Mouse (Mus musculus): ENCODE measurements around the gene Itgax. TPM values are rescaled to one million over a fixed set of nuclear protein-coding genes. Genes with fewer than 3 reads are reported as not detected.

The Itgax gene
- total and polyA plus RNA-seq, 3 experiments, result 0.17 to 0.99 (median 0.26) TPM

DNA sequence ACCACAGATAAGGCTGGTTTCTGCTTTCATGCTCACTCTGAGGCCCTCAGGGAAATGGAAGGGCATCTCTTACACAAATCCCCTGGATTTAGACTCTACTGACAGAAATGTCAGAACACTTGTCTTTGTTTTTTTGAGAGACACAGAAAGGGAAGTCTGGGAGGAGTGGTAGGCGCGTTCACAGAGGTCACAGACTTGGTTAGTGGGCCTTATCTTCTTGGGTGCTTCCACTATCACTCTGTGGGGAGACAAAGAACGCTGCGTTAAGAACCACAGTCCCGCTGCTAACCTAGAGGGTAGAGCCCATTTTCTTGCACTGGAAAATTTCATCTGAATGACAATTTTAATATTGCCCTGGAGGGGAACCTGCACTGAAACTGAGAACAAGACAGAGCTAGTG lies 2.8 kb downstream of the Itgax start:
- in situ Hi-C loops (cut with MboI; ENCODE audit: low pct_ligation_motif_present, low pct_unique_long_range_greater_than_20kb, low sequenced_read_pairs), result no loop called here

DNA sequence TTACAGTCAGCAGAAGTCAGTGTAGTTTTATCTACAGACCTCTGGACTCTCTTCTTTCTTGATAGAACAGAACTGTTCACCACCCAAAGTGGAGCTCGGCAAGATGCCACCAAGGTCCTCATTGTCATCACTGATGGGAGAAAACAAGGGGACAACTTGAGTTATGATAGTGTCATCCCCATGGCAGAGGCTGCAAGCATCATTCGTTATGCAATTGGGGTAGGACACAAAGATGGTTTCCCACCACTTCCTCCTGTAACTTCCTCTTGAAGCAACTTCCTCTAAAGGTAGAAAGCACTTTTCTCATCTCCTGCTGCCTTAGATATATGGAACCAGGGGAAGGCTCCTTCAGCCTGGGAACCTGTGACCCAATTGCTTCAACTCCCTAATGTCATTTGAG lies 4.2 kb downstream of the Itgax start:
- Histone ChIP-seq H3K4me2 (ENCODE audit: insufficient read depth, low read depth, poor library complexity, severe bottlenecking) (no peak overlapping the region), H3K9ac (ENCODE audit: insufficient read depth, low read depth) (no peak overlapping the region), H3K27me3 (replicated peaks) (no peaks in the 10 kb centered on the region), H3K27ac (ENCODE audit: insufficient read depth, low read depth) (no peak overlapping the region), H3K4me3 (replicated peaks in 1 of 3; ENCODE audit: low read depth in 2 of 3, low read length in 2 of 3, poor library complexity in 1 of 3) (no peak overlapping the region), H3K4me1 (ENCODE audit: control insufficient read depth in 1 of 2, insufficient read depth in 2 of 2) (peaks cover 7 to 46% of the 10 kb centered on the region in 2 experiments), H3K79me2 (replicated peaks; ENCODE audit: control insufficient read depth, extremely low read depth, insufficient read depth, poor library complexity, severe bottlenecking) (no peaks in the 10 kb centered on the region), H3K9me3 (replicated peaks; ENCODE audit: low read length) (no peaks in the 10 kb centered on the region), H3K36me3 (replicated peaks in 1 of 2; ENCODE audit: control insufficient read depth in 1 of 2, insufficient read depth in 1 of 2, low read length in 1 of 2) (no peaks in the 10 kb centered on the region)
- dilution Hi-C loops (cut with MboI; ENCODE audit: extremely low pct_ligation_motif_present, extremely low pct_unique_long_range_greater_than_20kb, low sequenced_read_pairs), result no loop called here
- DNase-seq (ENCODE audit: extremely low read depth), result peak; percentile 17
- in situ Hi-C loops (cut with MboI; ENCODE audit: low pct_ligation_motif_present, low pct_unique_long_range_greater_than_20kb, low sequenced_read_pairs), result no loop called here
- TF ChIP-seq CTCF (conservative IDR thresholded peaks at IDR 0.05 in 1 of 2, IDR thresholded peaks at IDR 0.05 in 1 of 2; ENCODE audit: low read depth in 2 of 2, low read length in 2 of 2) (no peak), ZNF384 (IDR thresholded peaks at IDR 0.05; ENCODE audit: low read depth, low read length) (no peak), IRF4 (IDR thresholded peaks at IDR 0.05; ENCODE audit: low read depth, low read length) (no peak), JUN (IDR thresholded peaks at IDR 0.05; ENCODE audit: insufficient read depth, low read depth, low read length) (no peak), RAD21 (IDR thresholded peaks at IDR 0.05; ENCODE audit: low read depth, low read length) (no peak), MXI1 (IDR thresholded peaks at IDR 0.05; ENCODE audit: low read depth, low read length) (no peak), SIN3A (IDR thresholded peaks at IDR 0.05; ENCODE audit: low read length) (no peak), POLR2A (IDR thresholded peaks at IDR 0.05; ENCODE audit: low read depth, low read length) (no peak)

More for the DNA sequence above, 2.8 kb downstream of the Itgax start:
- H3K36me3 ChIP-seq (replicated peaks in 1 of 2; ENCODE audit: control insufficient read depth in 1 of 2, insufficient read depth in 1 of 2, low read length in 1 of 2), result no peaks in the 10 kb centered on the region
- no peak overlapping the region for H3K4me3 ChIP-seq (replicated peaks in 1 of 3; ENCODE audit: low read depth in 2 of 3, low read length in 2 of 3, poor library complexity in 1 of 3)
- H3K9me3 ChIP-seq (replicated peaks; ENCODE audit: low read length), result no peaks in the 10 kb centered on the region
- no peak overlapping the region for H3K4me2 ChIP-seq (ENCODE audit: insufficient read depth, low read depth, poor library complexity, severe bottlenecking)
- no peaks in the 10 kb centered on the region for H3K27me3 ChIP-seq (replicated peaks)
- no peak for TF ChIP-seq ZKSCAN1 (IDR thresholded peaks at IDR 0.05; ENCODE audit: borderline replicate concordance, low read depth, low read length)
- TF ChIP-seq MYC (IDR thresholded peaks at IDR 0.05; ENCODE audit: low read depth, low read length), result no peak
- no peak for TF ChIP-seq UBTF (IDR thresholded peaks at IDR 0.05; ENCODE audit: low read depth, low read length)
- TF ChIP-seq IRF4 (IDR thresholded peaks at IDR 0.05; ENCODE audit: low read depth, low read length), result no peak
- no peak for TF ChIP-seq MAZ (IDR thresholded peaks at IDR 0.05; ENCODE audit: low read depth, low read length)
- TF ChIP-seq E2F4 (IDR thresholded peaks at IDR 0.05; ENCODE audit: insufficient replicate concordance, low read depth, low read length), result no peak
- H3K4me1 ChIP-seq (ENCODE audit: control insufficient read depth in 1 of 2, insufficient read depth in 2 of 2), result peaks cover 7 to 46% of the 10 kb centered on the region in 2 experiments
- DNase-seq (ENCODE audit: extremely low read depth), result no peak
- H3K79me2 ChIP-seq (replicated peaks; ENCODE audit: control insufficient read depth, extremely low read depth, insufficient read depth, poor library complexity, severe bottlenecking), result no peaks in the 10 kb centered on the region
- H3K27ac ChIP-seq (ENCODE audit: insufficient read depth, low read depth), result no peak overlapping the region
- dilution Hi-C loops (cut with MboI; ENCODE audit: extremely low pct_ligation_motif_present, extremely low pct_unique_long_range_greater_than_20kb, low sequenced_read_pairs), result no loop called here
- H3K9ac ChIP-seq (ENCODE audit: insufficient read depth, low read depth), result no peak overlapping the region

- dilution Hi-C loops (cut with MboI; ENCODE audit: extremely low pct_ligation_motif_present, extremely low pct_unique_long_range_greater_than_20kb, low sequenced_read_pairs) (no loop called here), in situ Hi-C loops (cut with MboI; ENCODE audit: low pct_ligation_motif_present, low pct_unique_long_range_greater_than_20kb, low sequenced_read_pairs) (no loop called here)
- peaks cover under 1% of the 10 kb centered on the region for H3K27me3 ChIP-seq (replicated peaks)
- TF ChIP-seq SMC3 (IDR thresholded peaks at IDR 0.05; ENCODE audit: low read depth, low read length) (no peak), CHD1 (IDR thresholded peaks at IDR 0.05; ENCODE audit: low read depth, low read length) (no peak), GABPA (IDR thresholded peaks at IDR 0.05; ENCODE audit: insufficient replicate concordance, low read depth, low read length) (no peak), TBP (conservative IDR thresholded peaks at IDR 0.05; ENCODE audit: low read depth, low read length) (no peak), SIN3A (IDR thresholded peaks at IDR 0.05; ENCODE audit: low read length) (no peak), JUND (conservative IDR thresholded peaks at IDR 0.05; ENCODE audit: low read depth, low read length) (no peak), ZC3H11A (IDR thresholded peaks at IDR 0.05; ENCODE audit: low read depth, low read length) (no peak)
- no peak for DNase-seq (ENCODE audit: extremely low read depth)
- H3K4me2 ChIP-seq (ENCODE audit: insufficient read depth, low read depth, poor library complexity, severe bottlenecking), result no peak overlapping the region
- no peak overlapping the region for H3K9ac ChIP-seq (ENCODE audit: insufficient read depth, low read depth)
- peaks cover 2 to 33% of the 10 kb centered on the region in 2 experiments; a peak in 2 of 4 replicates for H3K4me1 ChIP-seq (ENCODE audit: control insufficient read depth in 1 of 2, insufficient read depth in 2 of 2)
- no peaks in the 10 kb centered on the region for H3K9me3 ChIP-seq (replicated peaks; ENCODE audit: low read length)
- H3K4me3 ChIP-seq (replicated peaks in 1 of 3; ENCODE audit: low read depth in 2 of 3, low read length in 2 of 3, poor library complexity in 1 of 3), result no peak overlapping the region
- H3K27ac ChIP-seq (ENCODE audit: insufficient read depth, low read depth), result no peak overlapping the region
- no peaks in the 10 kb centered on the region for H3K79me2 ChIP-seq (replicated peaks; ENCODE audit: control insufficient read depth, extremely low read depth, insufficient read depth, poor library complexity, severe bottlenecking)
- H3K36me3 ChIP-seq (replicated peaks in 1 of 2; ENCODE audit: control insufficient read depth in 1 of 2, insufficient read depth in 1 of 2, low read length in 1 of 2), result no peaks in the 10 kb centered on the region
Observed at GRCm38 (mm10) chr7:128136927-128137326, 7.6 kb downstream of the Itgax start.

Measured in CH12.LX (cell line).